Mouse (Mus musculus): ENCODE results near the gene P2ry4. TPM values are rescaled to one million over a fixed set of nuclear protein-coding genes. Genes with fewer than 3 reads are reported as not detected.

P2ry4 gene
- polyA plus RNA-seq (2012; ENCODE audit: low replicate concordance): not detected in 2 replicates

DNA sequence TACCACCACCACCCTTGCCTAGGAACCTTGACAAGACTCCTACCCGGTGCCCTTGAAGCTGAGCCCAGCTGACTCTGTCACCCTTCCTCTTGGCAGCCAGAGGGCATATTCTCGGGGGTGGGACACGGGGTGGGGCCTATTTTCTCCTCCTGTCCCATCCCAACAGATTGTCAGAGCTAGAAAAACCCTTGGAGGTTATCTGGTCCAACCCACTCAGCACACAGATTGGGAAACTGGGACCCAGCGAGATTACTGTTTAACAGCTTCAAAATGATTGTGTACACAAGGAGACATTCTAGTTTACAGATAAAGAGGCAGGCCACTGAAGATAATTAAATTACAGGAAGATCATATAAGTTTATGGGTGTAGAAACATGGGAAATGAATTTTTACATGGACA lies at the start of gene P2ry4:
Gene P2ry4, minus strand, starts transcription at position 79 of the 400 bp plus-strand sequence.

DNA sequence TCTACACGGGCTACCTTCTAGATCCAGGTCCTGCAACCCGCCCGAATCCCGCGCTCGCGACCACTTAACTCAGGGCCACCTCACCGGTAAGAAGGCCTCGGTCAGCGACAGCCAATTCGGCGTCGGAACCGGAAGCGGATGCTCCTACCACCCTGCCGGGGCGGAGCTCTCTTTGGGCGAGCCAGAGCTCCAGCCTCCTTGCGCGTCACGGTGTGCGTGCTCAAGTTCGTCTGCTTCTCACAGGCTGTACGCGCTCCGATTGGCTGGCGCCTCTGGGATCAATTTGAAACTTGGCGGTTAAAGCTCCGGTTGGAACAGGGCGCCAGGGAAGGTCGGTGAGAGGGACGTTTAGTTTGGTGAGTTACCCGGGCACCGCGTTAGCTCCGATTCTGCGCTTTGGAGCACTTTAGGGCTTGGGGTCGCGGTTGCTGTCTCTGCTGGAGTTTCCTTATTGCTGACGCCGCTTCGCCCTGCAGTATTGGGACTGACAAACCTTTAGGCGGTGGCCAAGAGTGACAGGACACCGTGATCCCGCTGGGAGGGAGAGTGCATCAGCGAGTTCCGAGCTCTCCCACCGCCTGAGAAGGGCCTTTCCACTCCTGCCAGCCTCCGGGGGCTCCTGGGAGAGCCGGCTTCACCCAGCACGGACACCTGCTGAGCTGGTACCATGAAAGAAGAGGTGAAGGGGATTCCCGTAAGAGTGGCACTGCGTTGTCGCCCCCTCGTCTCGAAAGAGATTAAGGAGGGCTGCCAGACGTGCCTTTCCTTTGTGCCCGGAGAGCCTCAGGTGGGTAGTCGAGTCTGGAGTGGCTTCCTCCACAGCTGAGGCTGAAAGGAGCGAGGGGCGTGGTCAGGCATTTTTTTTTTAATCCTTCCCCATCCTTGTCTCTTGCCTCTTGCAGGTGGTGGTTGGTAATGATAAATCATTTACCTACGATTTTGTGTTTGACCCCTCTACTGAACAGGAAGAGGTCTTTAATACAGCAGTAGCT lies 31.4 kb upstream of the P2ry4 start, which contains the start of gene Pdzd11:
Gene Pdzd11, minus strand, starts transcription at position 767 of the 992 bp plus-strand sequence.

DNA sequence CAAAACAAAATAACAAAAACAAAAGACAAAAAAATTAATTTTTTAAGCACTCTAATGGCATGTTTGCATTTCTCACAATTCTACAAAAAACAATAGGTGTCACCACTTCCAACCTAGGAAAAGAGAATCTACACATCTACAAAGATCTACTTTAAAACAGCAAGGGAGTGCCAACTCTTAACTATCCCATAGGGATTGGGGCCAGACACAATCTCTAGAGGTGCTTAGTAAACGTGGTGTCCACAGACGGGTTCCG lies 30.8 kb upstream of the P2ry4 start, which contains the start of gene Kif4:
Gene Kif4, plus strand, starts transcription at position 192 of the 256 bp plus-strand sequence.

DNA sequence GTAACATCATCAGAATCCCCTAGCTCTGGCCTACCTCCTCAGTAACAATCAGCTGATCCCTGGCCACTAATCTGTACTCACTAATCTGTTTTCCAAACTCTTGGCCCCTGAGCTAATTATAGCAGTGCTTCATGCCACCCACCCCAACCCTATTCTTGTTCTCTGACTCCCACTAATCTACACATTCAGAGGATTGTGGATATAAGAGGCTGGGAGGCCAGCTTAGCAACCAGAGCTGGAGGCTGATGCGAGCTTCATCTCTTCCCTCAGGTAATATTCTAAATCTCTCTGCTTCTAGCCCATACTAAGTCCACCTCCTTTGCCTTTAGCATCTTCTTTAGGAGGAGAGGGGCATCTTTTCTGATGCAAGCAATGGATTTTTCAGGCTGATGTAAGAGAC lies 10.6 kb upstream of the P2ry4 start, which contains the start of gene Arr3:
Gene Arr3, plus strand, starts transcription at position 184 of the 400 bp plus-strand sequence.

DNA sequence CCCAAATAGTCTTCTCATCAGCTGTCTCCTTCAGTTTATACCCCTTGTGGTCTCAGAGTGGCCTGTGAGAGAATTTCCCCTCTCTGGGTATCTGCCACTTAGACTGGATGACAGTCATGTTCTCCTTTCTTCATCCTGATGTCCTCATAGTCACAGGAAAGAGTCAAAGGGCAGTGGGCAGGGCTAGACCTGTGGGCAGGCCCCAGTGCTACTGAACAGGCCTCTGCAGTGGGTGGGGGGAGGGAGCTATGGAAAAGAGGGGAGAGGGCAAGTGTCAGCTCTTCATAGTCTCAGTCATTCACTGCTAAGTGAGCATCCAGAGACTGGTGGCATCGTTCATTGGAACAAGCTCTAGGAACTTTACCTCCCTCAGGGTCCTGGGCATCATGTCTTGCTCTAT lies 22.7 kb downstream of the P2ry4 start, which contains the start of gene Awat1:
Gene Awat1, plus strand, starts transcription at position 301 of the 400 bp plus-strand sequence.

Other genes starting within 250 kb of the P2ry4 start
- gene Otud6a, start 165.9 kb downstream of the P2ry4 start, polyA plus RNA-seq (2012; ENCODE audit: low replicate concordance): not detected in 2 replicates
- gene Awat2, start 152.2 kb downstream of the P2ry4 start, polyA plus RNA-seq (2012; ENCODE audit: low replicate concordance): 0.06 TPM in 1 of 2 replicates, not detected in the other
- gene Igbp1, start 100.6 kb downstream of the P2ry4 start, polyA plus RNA-seq (2012; ENCODE audit: low replicate concordance): 5.7 and 18.6 TPM in 2 replicates
- not detected in 2 replicates for gene Dgat2l6, start 70.0 kb downstream of the P2ry4 start, polyA plus RNA-seq (2012; ENCODE audit: low replicate concordance)
- gene Awat1, start 22.6 kb downstream of the P2ry4 start, polyA plus RNA-seq (2012; ENCODE audit: low replicate concordance): not detected in 2 replicates
- not detected in 2 replicates for gene Arr3, start 10.6 kb upstream of the P2ry4 start, polyA plus RNA-seq (2012; ENCODE audit: low replicate concordance)
- 0.55 and 1.2 TPM in 2 replicates for gene Kif4, start 30.9 kb upstream of the P2ry4 start, polyA plus RNA-seq (2012; ENCODE audit: low replicate concordance)
- gene Pdzd11, start 31.7 kb upstream of the P2ry4 start, polyA plus RNA-seq (2012; ENCODE audit: low replicate concordance): 1.4 and 8.0 TPM in 2 replicates
- gene Gdpd2, start 135.0 kb upstream of the P2ry4 start, polyA plus RNA-seq (2012; ENCODE audit: low replicate concordance): 0.05 and 1.00 TPM in 2 replicates
- gene Dlg3, start 172.9 kb upstream of the P2ry4 start, polyA plus RNA-seq (2012; ENCODE audit: low replicate concordance): 1.4 and 2.1 TPM in 2 replicates

Measured in hematopoietic multipotent progenitor cell, adult 10-12 weeks (in vitro differentiated cells).